Mouse (Mus musculus) MEL-GATA-1-ER (cell line): Measurements from ENCODE around the gene Klhl5.
"Not testable (repeated sequence)": the region's sequence is repeated elsewhere in the genome, so short reads cannot be mapped to it uniquely, and the experiment has no call there.

Experiments
- DNase-seq: peaks from one replicate; pipeline ENCODE4 v3.0.0-alpha.2; 2012; ENCODE audit warnings: low read depth; ENCODE audit errors: extremely low read depth

Klhl5 gene

GRCm38 (mm10) chr5:65096805-65097204 is 10.5 kb upstream of the Klhl5 start:
- DNase-seq: no peak

GRCm38 (mm10) chr5:65097457-65097856 is 9.9 kb upstream of the Klhl5 start:
- no peak for DNase-seq

GRCm38 (mm10) chr5:65100002-65100401 is 7.3 kb upstream of the Klhl5 start:
- no peak for DNase-seq

- DNase-seq: no peak
These were observed 6.1 kb upstream of the Klhl5 start for GRCm38 (mm10) chr5:65101209-65101608.

GRCm38 (mm10) chr5:65101621-65102020 is 5.7 kb upstream of the Klhl5 start:
- DNase-seq: no peak

- DNase-seq: peak; percentile 30
These were observed 5.2 kb upstream of the Klhl5 start for GRCm38 (mm10) chr5:65102026-65102640.

- no peak for DNase-seq
These were observed 4.7 kb upstream of the Klhl5 start for GRCm38 (mm10) chr5:65102641-65103042.

- DNase-seq: peak; percentile 54
These were observed 564 bp downstream of the Klhl5 start for GRCm38 (mm10) chr5:65107773-65108432.

GRCm38 (mm10) chr5:65112225-65112624 is 4.9 kb downstream of the Klhl5 start:
- DNase-seq: not testable (repeated sequence)

GRCm38 (mm10) chr5:65113323-65113722 is 6.0 kb downstream of the Klhl5 start:
- peak; percentile 41 for DNase-seq

- no peak for DNase-seq
These were observed 9.4 kb downstream of the Klhl5 start for GRCm38 (mm10) chr5:65116789-65117188.

- DNase-seq: no peak
These were observed 12.2 kb downstream of the Klhl5 start for GRCm38 (mm10) chr5:65119495-65119894.

GRCm38 (mm10) chr5:65119918-65120317 is 12.6 kb downstream of the Klhl5 start:
- DNase-seq: no peak

- DNase-seq: no peak
These were observed 15.3 kb downstream of the Klhl5 start for GRCm38 (mm10) chr5:65122616-65123015.

- no peak for DNase-seq
These were observed 18.8 kb downstream of the Klhl5 start for GRCm38 (mm10) chr5:65126137-65126536.

GRCm38 (mm10) chr5:65128481-65128880 is 21.1 kb downstream of the Klhl5 start:
- no peak for DNase-seq

- DNase-seq: no peak
These were observed 23.3 kb downstream of the Klhl5 start for GRCm38 (mm10) chr5:65130528-65131210.

- DNase-seq: no peak
These were observed 24.0 kb downstream of the Klhl5 start for GRCm38 (mm10) chr5:65131211-65131879.

GRCm38 (mm10) chr5:65136159-65136558 is 28.8 kb downstream of the Klhl5 start:
- DNase-seq: no peak

GRCm38 (mm10) chr5:65137073-65137472 is 29.7 kb downstream of the Klhl5 start:
- DNase-seq: no peak

GRCm38 (mm10) chr5:65141242-65141641 is 33.9 kb downstream of the Klhl5 start:
- DNase-seq: no peak

GRCm38 (mm10) chr5:65142247-65142646 is 34.9 kb downstream of the Klhl5 start:
- no peak for DNase-seq
